ENCODE assay signal across 19 mouse cellular contexts in the genomic region with DNA sequence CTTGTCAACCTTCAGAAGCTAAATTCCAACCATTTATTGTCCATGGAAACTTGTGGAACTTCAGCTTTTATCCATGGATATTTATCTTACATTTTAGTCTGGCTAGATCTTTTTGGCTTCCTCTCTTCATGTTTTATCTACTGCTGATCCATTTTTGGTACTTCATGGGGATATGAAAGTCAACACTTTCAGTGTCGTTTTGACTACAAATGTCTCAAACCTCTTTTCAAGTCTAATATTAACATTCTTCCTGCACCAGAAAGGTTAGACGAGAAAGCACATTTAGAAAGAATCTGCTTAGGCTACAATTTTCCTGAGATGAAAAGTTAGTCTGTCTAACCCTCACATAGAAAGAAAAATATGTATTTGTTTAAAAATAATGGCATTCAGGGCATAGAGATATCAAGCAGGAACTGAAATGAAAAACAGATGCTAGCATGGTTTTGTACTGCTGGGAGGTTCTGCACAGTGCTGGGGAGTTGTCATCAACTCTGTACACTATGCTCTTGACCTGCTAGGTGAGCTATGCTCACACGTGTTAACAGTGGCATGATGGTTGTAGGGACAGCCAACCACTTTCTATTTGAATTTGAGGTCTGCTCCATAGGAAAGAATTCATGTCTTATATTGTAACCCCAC. TPM values are rescaled to one million over a fixed set of nuclear protein-coding genes. Genes with fewer than 3 reads are reported as not detected.
DNase-seq lines count a peak whose midpoint lies in the region; ATAC-seq and TF ChIP-seq lines count a peak whose summit lies in the region.
"Had no signal": no experiment of that assay in that cellular context is flagged by ENCODE, and none has a peak within 500 bp of the region (broad histone marks: within the 10 kb centered on the region; RNA-seq: fewer than 3 reads in every experiment).

No protein-coding gene starts in this region.

- in situ Hi-C loops in CH12.LX (cut with MboI; ENCODE audit: low pct_ligation_motif_present, low pct_unique_long_range_greater_than_20kb, low sequenced_read_pairs), result no loop called here

- no peaks in the 10 kb centered on the region for H3K27me3 ChIP-seq in embryonic facial prominence, embryonic 11.5 days (ENCODE audit: control insufficient read depth, insufficient read depth, low read length)
- no peaks in the 10 kb centered on the region for H3K27me3 ChIP-seq in embryonic facial prominence, embryonic 10.5 days (replicated peaks; ENCODE audit: low read depth, poor library complexity, severe bottlenecking)
- no peaks in the 10 kb centered on the region for H3K27me3 ChIP-seq in CH12.LX (replicated peaks)
- H3K27me3 ChIP-seq in cerebellum, adult 2 months (ENCODE audit: control insufficient read depth, insufficient read depth, low read length), result no peaks in the 10 kb centered on the region
- H3K27me3 ChIP-seq: embryonic facial prominence, embryonic 12.5 days; forebrain, embryonic 13.5 days; forebrain, embryonic 15.5 days had no signal

- TF ChIP-seq POLR2A in CH12.LX (IDR thresholded peaks at IDR 0.05; ENCODE audit: low read depth, low read length), result no peak
- TF ChIP-seq POLR2A in cerebellum, adult 2 months (IDR thresholded peaks at IDR 0.05; ENCODE audit: borderline replicate concordance, insufficient read depth, low read length), result no peak

- TF ChIP-seq CTCF in CH12.LX (conservative IDR thresholded peaks at IDR 0.05 in 1 of 2, IDR thresholded peaks at IDR 0.05 in 1 of 2; ENCODE audit: low read depth in 2 of 2, low read length in 2 of 2), result no peak
- TF ChIP-seq CTCF in cerebellum, adult 2 months (IDR thresholded peaks at IDR 0.05; ENCODE audit: borderline replicate concordance, insufficient read depth, low read depth, low read length), result no peak

- TF ChIP-seq RAD21 in CH12.LX (IDR thresholded peaks at IDR 0.05; ENCODE audit: low read depth, low read length), result no peak; the same call in 1 of the 2 replicates

- H3K4me2 ChIP-seq in embryonic facial prominence, embryonic 11.5 days (ENCODE audit: low read depth, low read length), result no peak overlapping the region
- peak overlapping the region; percentile 22; the same call in 1 of the 2 replicates for H3K4me2 ChIP-seq in CH12.LX (ENCODE audit: insufficient read depth, low read depth, poor library complexity, severe bottlenecking)
- H3K4me2 ChIP-seq: embryonic facial prominence, embryonic 12.5 days; forebrain, embryonic 13.5 days; forebrain, embryonic 15.5 days had no signal

- peak; percentile 26 for DNase-seq in embryonic facial prominence, embryonic 11.5 days (ENCODE audit: low spot score)
- DNase-seq in embryonic facial prominence, embryonic 10.5 days (ENCODE audit: low spot score), result no peak
- DNase-seq in 3T3-L1 (ENCODE audit: low read depth, low spot score) (peak; percentile 5), CH12.LX (ENCODE audit: extremely low read depth) (peak; percentile 54)
- no peak for DNase-seq in cerebellum, adult 2 months
- no peak for DNase-seq in kidney, adult 9 months
- DNase-seq: adrenal gland, adult 2 months; adrenal gland, postnatal 10 days; adrenal gland, postnatal 25 days; B cell, adult 2 months; cerebellum, adult 11 months; cerebellum, adult 18-20 months; cerebellum, adult 9-10 months; cerebellum, postnatal 25 days; forebrain, postnatal 0 days had no signal

- no peaks in the 10 kb centered on the region for H3K9me3 ChIP-seq in embryonic facial prominence, embryonic 11.5 days (replicated peaks; ENCODE audit: control insufficient read depth, low read length)
- no peaks in the 10 kb centered on the region for H3K9me3 ChIP-seq in embryonic facial prominence, embryonic 10.5 days
- H3K9me3 ChIP-seq in CH12.LX (replicated peaks; ENCODE audit: low read length), result no peaks in the 10 kb centered on the region
- H3K9me3 ChIP-seq: embryonic facial prominence, embryonic 12.5 days; forebrain, embryonic 13.5 days; forebrain, embryonic 15.5 days had no signal

- H3K4me3 ChIP-seq in embryonic facial prominence, embryonic 11.5 days (ENCODE audit: low read depth, low read length), result no peak overlapping the region
- no peak overlapping the region for H3K4me3 ChIP-seq in embryonic facial prominence, embryonic 10.5 days
- no peak overlapping the region for H3K4me3 ChIP-seq in CH12.LX (replicated peaks in 1 of 3; ENCODE audit: low read depth in 2 of 3, low read length in 2 of 3, poor library complexity in 1 of 3)
- H3K4me3 ChIP-seq in cerebellum, adult 2 months (replicated peaks; ENCODE audit: insufficient read depth, low read depth, low read length), result no peak overlapping the region
- H3K4me3 ChIP-seq: embryonic facial prominence, embryonic 12.5 days; forebrain, embryonic 13.5 days; forebrain, embryonic 15.5 days had no signal

- no peak for ATAC-seq in embryonic facial prominence, embryonic 11.5 days (replicated peaks; ENCODE audit: insufficient number of reproducible peaks, low FRiP score, low TSS enrichment, low read depth)
- ATAC-seq: CD4-positive, CD25-positive, alpha-beta regulatory T cell, adult 4 months; forebrain, embryonic 13.5 days; forebrain, embryonic 15.5 days; forebrain, postnatal 0 days had no signal

- TF ChIP-seq EP300 in CH12.LX (IDR thresholded peaks at IDR 0.05; ENCODE audit: low read length), result peak; percentile 97

- H3K9ac ChIP-seq in embryonic facial prominence, embryonic 11.5 days (replicated peaks; ENCODE audit: low read length), result no peak overlapping the region
- H3K9ac ChIP-seq in CH12.LX (ENCODE audit: insufficient read depth, low read depth), result no peak overlapping the region
- H3K9ac ChIP-seq: embryonic facial prominence, embryonic 12.5 days; forebrain, embryonic 13.5 days; forebrain, embryonic 15.5 days; forebrain, postnatal 0 days had no signal

- 66% methylated on average over 3 of the region's 3 CpGs for whole genome bisulfite sequencing in embryonic facial prominence, embryonic 11.5 days
- WGBS in embryonic facial prominence, embryonic 10.5 days, result 73% methylated on average over 3 of the region's 3 CpGs
- 91% methylated on average over 3 of the region's 3 CpGs for WGBS in cerebellum, adult 2 months

- no peaks in the 10 kb centered on the region for H3K79me2 ChIP-seq in CH12.LX (replicated peaks; ENCODE audit: control insufficient read depth, extremely low read depth, insufficient read depth, poor library complexity, severe bottlenecking)

- dilution Hi-C loops in CH12.LX (cut with MboI; ENCODE audit: extremely low pct_ligation_motif_present, extremely low pct_unique_long_range_greater_than_20kb, low sequenced_read_pairs), result no loop called here

- H3K4me1 ChIP-seq in embryonic facial prominence, embryonic 11.5 days (ENCODE audit: control insufficient read depth, insufficient read depth, low read length), result no peaks in the 10 kb centered on the region
- no peaks in the 10 kb centered on the region for H3K4me1 ChIP-seq in embryonic facial prominence, embryonic 10.5 days
- peaks cover 7 to 37% of the 10 kb centered on the region in 2 experiments; a peak in 3 of 4 replicates for H3K4me1 ChIP-seq in CH12.LX (ENCODE audit: control insufficient read depth in 1 of 2, insufficient read depth in 2 of 2)
- no peaks in the 10 kb centered on the region for H3K4me1 ChIP-seq in cerebellum, adult 2 months (ENCODE audit: control insufficient read depth, insufficient read depth, low read length)
- H3K4me1 ChIP-seq: forebrain, embryonic 13.5 days had no signal

- H3K27ac ChIP-seq in embryonic facial prominence, embryonic 11.5 days (replicated peaks; ENCODE audit: low read depth, low read length), result no peak overlapping the region
- no peak overlapping the region for H3K27ac ChIP-seq in embryonic facial prominence, embryonic 10.5 days (replicated peaks)
- H3K27ac ChIP-seq in CH12.LX (ENCODE audit: insufficient read depth, low read depth), result no peak overlapping the region
- H3K27ac ChIP-seq in cerebellum, adult 2 months (ENCODE audit: insufficient read depth, low read length), result no peak overlapping the region
- H3K27ac ChIP-seq: embryonic facial prominence, embryonic 12.5 days; forebrain, embryonic 13.5 days; forebrain, embryonic 15.5 days had no signal

- H3K36me3 ChIP-seq in embryonic facial prominence, embryonic 11.5 days (replicated peaks; ENCODE audit: control insufficient read depth, insufficient read depth, low read depth, low read length), result no peaks in the 10 kb centered on the region
- no peaks in the 10 kb centered on the region for H3K36me3 ChIP-seq in embryonic facial prominence, embryonic 10.5 days (replicated peaks)
- H3K36me3 ChIP-seq in CH12.LX (replicated peaks in 1 of 2; ENCODE audit: control insufficient read depth in 1 of 2, insufficient read depth in 1 of 2, low read length in 1 of 2), result no peaks in the 10 kb centered on the region
- H3K36me3 ChIP-seq: embryonic facial prominence, embryonic 12.5 days; forebrain, embryonic 15.5 days had no signal

TF ChIP-seq in CH12.LX, 34 proteins besides CTCF, POLR2A, EP300 and RAD21 (continues in another document):
- TF ChIP-seq BHLHE40 (IDR thresholded peaks at IDR 0.05; ENCODE audit: low read depth, low read length) (peak; percentile 64), KAT2A (IDR thresholded peaks at IDR 0.05; ENCODE audit: insufficient replicate concordance, low read length) (no peak), SIN3A (IDR thresholded peaks at IDR 0.05; ENCODE audit: low read length) (peak; percentile 47; the same call in 1 of the 2 replicates), POLR2AphosphoS2 (IDR thresholded peaks at IDR 0.05; ENCODE audit: low read depth, low read length) (no peak), JUN (IDR thresholded peaks at IDR 0.05; ENCODE audit: insufficient read depth, low read depth, low read length) (peak; percentile 78), MAX (IDR thresholded peaks at IDR 0.05; ENCODE audit: low read length) (peak; percentile 85), ZC3H11A (IDR thresholded peaks at IDR 0.05; ENCODE audit: low read depth, low read length) (no peak), NRF1 (IDR thresholded peaks at IDR 0.05; ENCODE audit: low read depth, low read length) (no peak), TCF12 (IDR thresholded peaks at IDR 0.05; ENCODE audit: low read depth, low read length) (no peak), ELF1 (IDR thresholded peaks at IDR 0.05; ENCODE audit: low read depth, low read length) (no peak), MYC (IDR thresholded peaks at IDR 0.05; ENCODE audit: low read depth, low read length) (peak; percentile 61), PAX5 (IDR thresholded peaks at IDR 0.05; ENCODE audit: low read length) (no peak), NELFE (IDR thresholded peaks at IDR 0.05; ENCODE audit: low read depth, low read length) (no peak), JUND (conservative IDR thresholded peaks at IDR 0.05; ENCODE audit: low read depth, low read length) (peak; percentile 87), TBP (conservative IDR thresholded peaks at IDR 0.05; ENCODE audit: low read depth, low read length) (0 out of 2 replicates have a peak, but pooled peaks have one; percentile 25)

RNA-seq across cellular contexts. Expression of a gene that starts 37.5 kb away (rescaled TPM):
- 58.2 and 59.4 TPM in 2 replicates for polyA plus RNA-seq in embryonic facial prominence, embryonic 11.5 days (2014; fragmentation: Nextera tagmentation; extraction: Ambion mirVana)
- polyA plus RNA-seq in embryonic facial prominence, embryonic 10.5 days (2016; fragmentation: Nextera tagmentation; extraction: Ambion mirVana), result 61.0 and 67.3 TPM in 2 replicates
- total RNA-seq in CH12.LX (2012; rRNA removed) (21.4 and 24.4 TPM in 2 replicates), CH12.LX (2014; rRNA removed) (23.6 and 26.3 TPM in 2 replicates)
- polyA plus RNA-seq in CH12.LX (2012; ENCODE audit: insufficient read length, low read depth), result 30.6 and 36.7 TPM in 2 replicates
- polyA plus RNA-seq in cerebellum, adult 2 months (2012; rRNA removed), result 188 and 206 TPM in 2 replicates

Comparison
In these comparisons a context has a peak if more than half of its experiments do, and no peak if none do; other contexts are left out.
1. DNase-seq: peak in embryonic facial prominence, embryonic 11.5 days (single experiment), 3T3-L1 (single experiment) and CH12.LX (single experiment); none in embryonic facial prominence, embryonic 10.5 days (single experiment), cerebellum, adult 2 months (0 of 2) and kidney, adult 9 months (single experiment).